11 mouse cellular contexts compared by ENCODE assay signal in the genomic region with DNA sequence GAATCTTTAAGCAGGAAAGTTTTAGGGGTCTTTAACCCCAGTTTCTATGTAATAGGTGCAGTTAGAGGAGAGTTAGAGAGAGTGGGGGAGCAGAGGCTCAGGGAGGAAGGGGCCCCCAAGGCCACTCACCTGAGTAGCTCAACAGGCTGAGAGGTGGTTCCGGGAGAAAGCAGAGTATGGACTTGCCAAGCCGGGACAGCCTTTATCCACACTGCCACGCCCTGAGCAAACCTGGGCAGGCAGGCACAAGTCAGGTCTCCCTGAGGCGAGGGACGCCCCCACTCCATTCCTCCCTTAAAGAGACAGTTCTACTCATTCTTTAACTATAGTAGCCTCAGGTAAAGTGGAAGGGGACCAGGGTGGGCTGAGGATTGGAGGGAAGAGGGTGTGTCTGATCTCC. TPM values are rescaled to one million over a fixed set of nuclear protein-coding genes. Genes with fewer than 3 reads are reported as not detected.
DNase-seq lines count a peak whose midpoint lies in the region; ATAC-seq and TF ChIP-seq lines count a peak whose summit lies in the region.
"Had no signal": no experiment of that assay in that cellular context is flagged by ENCODE, and none has a peak within 500 bp of the region (broad histone marks: within the 10 kb centered on the region; RNA-seq: fewer than 3 reads in every experiment).

Fxyd3 (minus strand) TSS at position 213 of the 400 bp plus-strand sequence.

- H3K4me3 ChIP-seq in heart, embryonic 15.5 days = peak within 1 kb of the TSS; percentile 11; the same call in 1 of the 2 replicates
- no peak within 1 kb of the TSS for H3K4me3 ChIP-seq in neural tube, embryonic 13.5 days
- H3K4me3 ChIP-seq in limb, embryonic 14.5 days (replicated peaks; ENCODE audit: low read length) = no peak within 1 kb of the TSS; the same call in 1 of the 2 replicates

- no peak within 1 kb of the TSS for H3K27ac ChIP-seq in heart, embryonic 15.5 days
- peak within 1 kb of the TSS; percentile 34; the same call in 1 of the 2 replicates for H3K27ac ChIP-seq in neural tube, embryonic 13.5 days (replicated peaks)
- peak within 1 kb of the TSS; percentile 61 for H3K27ac ChIP-seq in limb, embryonic 14.5 days (replicated peaks; ENCODE audit: low read depth, low read length)

- no peaks in the 10 kb centered on the region for H3K4me1 ChIP-seq in heart, embryonic 15.5 days (replicated peaks)
- peaks cover 10% of the 10 kb centered on the region; the same call in 1 of the 2 replicates for H3K4me1 ChIP-seq in neural tube, embryonic 13.5 days (replicated peaks)
- peaks cover 11% of the 10 kb centered on the region; the same call in 1 of the 2 replicates for H3K4me1 ChIP-seq in limb, embryonic 14.5 days (ENCODE audit: control insufficient read depth, insufficient read depth, low read length)

- no peak within 1 kb of the TSS for H3K4me2 ChIP-seq in heart, embryonic 15.5 days
- H3K4me2 ChIP-seq in neural tube, embryonic 13.5 days = no peak within 1 kb of the TSS
- 0 out of 2 replicates have a peak within 1 kb of the TSS, but pooled peaks have one; percentile 19 for H3K4me2 ChIP-seq in limb, embryonic 14.5 days (replicated peaks; ENCODE audit: low read depth, low read length, severe bottlenecking)

- 41% methylated on average over 5 of the region's 5 CpGs for WGBS in heart, embryonic 15.5 days
- 66% methylated on average over 5 of the region's 5 CpGs for WGBS in neural tube, embryonic 13.5 days
- WGBS in limb, embryonic 14.5 days = 24% methylated on average over 5 of the region's 5 CpGs

- DNase-seq in heart, postnatal 14 days = no peak
- DNase-seq in neural tube, embryonic 10.5 days (ENCODE audit: extremely low spot score, low spot score) = no peak
- DNase-seq in limb, embryonic 14.5 days (ENCODE audit: low spot score) = no peak
- DNase-seq in urinary bladder, postnatal 36 days (ENCODE audit: low spot score in 2 of 2) = peak; percentile 74 to 77
- DNase-seq in liver = no peak
- DNase-seq: adrenal gland, adult 2 months; kidney, adult 2 months had no signal

- H3K9ac ChIP-seq in heart, embryonic 15.5 days = no peak within 1 kb of the TSS
- H3K9ac ChIP-seq in neural tube, embryonic 13.5 days = no peak within 1 kb of the TSS
- no peak within 1 kb of the TSS for H3K9ac ChIP-seq in limb, embryonic 14.5 days (ENCODE audit: low read depth, low read length, severe bottlenecking)

- ATAC-seq in heart, embryonic 15.5 days (replicated peaks; ENCODE audit: insufficient number of reproducible peaks, insufficient read depth, low FRiP score, low read depth) = no peak
- no peak for ATAC-seq in neural tube, embryonic 13.5 days (ENCODE audit: low read depth)
- no peak for ATAC-seq in limb, embryonic 14.5 days (ENCODE audit: low FRiP score, low read depth)
- ATAC-seq in megakaryocyte, adult 5-6 weeks (ENCODE audit: poor library complexity, severe bottlenecking) = no peak

- no peaks in the 10 kb centered on the region for H3K36me3 ChIP-seq in heart, embryonic 15.5 days
- no peaks in the 10 kb centered on the region for H3K36me3 ChIP-seq in neural tube, embryonic 13.5 days
- no peaks in the 10 kb centered on the region for H3K36me3 ChIP-seq in limb, embryonic 14.5 days (ENCODE audit: control insufficient read depth, insufficient read depth, low read length)

- H3K9me3 ChIP-seq in heart, embryonic 15.5 days (replicated peaks) = no peaks in the 10 kb centered on the region
- H3K9me3 ChIP-seq in neural tube, embryonic 13.5 days = no peaks in the 10 kb centered on the region
- no peaks in the 10 kb centered on the region for H3K9me3 ChIP-seq in limb, embryonic 14.5 days (ENCODE audit: control insufficient read depth, low read length)

- no peak for TF ChIP-seq POLR2A in limb, embryonic 14.5 days (IDR thresholded peaks at IDR 0.05; ENCODE audit: borderline replicate concordance, extremely low read depth, insufficient read depth, insufficient read length)

- H3K27me3 ChIP-seq in heart, embryonic 15.5 days = no peaks in the 10 kb centered on the region; the same call in 1 of the 2 replicates
- H3K27me3 ChIP-seq in neural tube, embryonic 13.5 days = no peaks in the 10 kb centered on the region
- H3K27me3 ChIP-seq in limb, embryonic 14.5 days (ENCODE audit: control insufficient read depth, insufficient read depth, low read length) = no peaks in the 10 kb centered on the region

- intact Hi-C loops in heart, postnatal 14 days (cut with DNase I) = loop anchor here (10.0 kb wide), 1 partner anchor 202 kb away; no protein-coding TSS in a partner anchor

RNA-seq across cellular contexts. Expression of gene Fxyd3, which starts in this region (rescaled TPM):
- 2.6 and 15.2 TPM in 2 replicates for polyA plus RNA-seq in heart, embryonic 15.5 days (2015; fragmentation: Nextera tagmentation; extraction: Ambion mirVana)
- 1 to 10 TPM; 2.7 to 5.2 TPM for total RNA-seq in heart, postnatal 14 days (2021)
- polyA plus RNA-seq in neural tube, embryonic 13.5 days (2015; fragmentation: Nextera tagmentation; extraction: Ambion mirVana) = 2.2 and 2.5 TPM in 2 replicates
- 39.8 and 45.9 TPM in 2 replicates for polyA plus RNA-seq in limb, embryonic 14.5 days (2012; rRNA removed)
- polyA plus RNA-seq in limb, embryonic 14.5 days (2014; fragmentation: Nextera tagmentation; extraction: Ambion mirVana) = 68.9 and 79.5 TPM in 2 replicates
- not detected in 2 replicates for total RNA-seq in megakaryocyte, adult 5-6 weeks (2015)
- total RNA-seq in megakaryocyte, adult 5-6 weeks (2017) = not detected in 2 replicates
- total RNA-seq: megakaryocyte progenitor cell, adult 5-6 weeks had no signal

Comparison
In these comparisons a context has a peak if more than half of its experiments do, and no peak if none do; other contexts are left out.
1. DNase-seq: peak in urinary bladder, postnatal 36 days (2 of 2); none in heart, postnatal 14 days (0 of 2), neural tube, embryonic 10.5 days (single experiment), limb, embryonic 14.5 days (single experiment) and liver (single experiment).